Mouse (Mus musculus) forebrain, embryonic 16.5 days (tissue): ENCODE results near the gene Pde1c. TPM values are rescaled to one million over a fixed set of nuclear protein-coding genes. Genes with fewer than 3 reads are reported as not detected.
"Not testable (repeated sequence)": the region's sequence is repeated elsewhere in the genome, so short reads cannot be mapped to it uniquely, and the experiment has no call there.

Experiments used
- ATAC-seq: fragments of 200-750 bp; cut with Nextera tagmentation; 2 replicates; pipeline ENCODE4 v1.8.0; 2017; ENCODE audit warnings: mild to moderate bottlenecking, moderate library complexity
- H3K27ac ChIP-seq: fragments of 300-500 bp; sonication (generic); 2 replicates; pipeline ENCODE4 v1.5.1; 2014; ENCODE audit warnings: low read length, control low read depth
- H3K27me3 ChIP-seq: fragments of 300-500 bp; sonication (generic); replicated peaks from 2 replicates; pipeline ENCODE4 v1.6.1; 2014; ENCODE audit warnings: low read length; ENCODE audit not compliant: control insufficient read depth, insufficient read depth
- H3K36me3 ChIP-seq: fragments of 300-500 bp; sonication (generic); 2 replicates; pipeline ENCODE4 v1.6.1; 2014; ENCODE audit not compliant: control insufficient read depth, insufficient read depth
- H3K4me1 ChIP-seq: fragments of 300-500 bp; sonication (generic); replicated peaks from 2 replicates; pipeline ENCODE4 v1.6.1; 2014; ENCODE audit warnings: low read length; ENCODE audit not compliant: control insufficient read depth, insufficient read depth
- H3K4me2 ChIP-seq: fragments of 300-500 bp; sonication (generic); 2 replicates; pipeline ENCODE4 v1.6.1; 2014; ENCODE audit warnings: mild to moderate bottlenecking, low read length, control low read depth
- H3K4me3 ChIP-seq: fragments of 300-500 bp; sonication (generic); replicated peaks from 2 replicates; pipeline ENCODE4 v1.5.1; 2014; ENCODE audit warnings: mild to moderate bottlenecking, low read length, control low read depth
- H3K9ac ChIP-seq: fragments of 300-500 bp; sonication (generic); replicated peaks from 2 replicates; pipeline ENCODE4 v1.6.1; 2014; ENCODE audit warnings: low read depth, low read length, control low read depth
- H3K9me3 ChIP-seq: fragments of 300-500 bp; sonication (generic); 2 replicates; pipeline ENCODE4 v1.6.1; 2016; ENCODE audit warnings: low read length; ENCODE audit not compliant: control insufficient read depth
- WGBS: fragments of 180-500 bp; shearing (Covaris S2); extraction: QIAGEN DNeasy Blood & Tissue Kit; methylation state at CpG from one replicate; pipeline ENCODE4 v1.1.7; 2014; 5-methylcytosine and 5-hydroxymethylcytosine counted together
- polyA plus RNA-seq: library from polyadenylated mRNA; unstranded; fragments of >200 nt; fragmentation: Nextera tagmentation; extraction: Ambion mirVana; gene quantifications from 2 replicates; pipeline ENCODE4 v1.2.1, GENCODE M21; 2015

Gene Pde1c
- polyA plus RNA-seq, result 7.8 and 8.0 TPM in 2 replicates

GRCm38 (mm10) chr6:56568470-56569372, at the start of gene Pde1c:
Gene Pde1c, minus strand, starts transcription at chr6:56569103.
- no peaks in the 10 kb centered on the region for H3K9me3 ChIP-seq
- no peaks in the 10 kb centered on the region for H3K27me3 ChIP-seq
- H3K4me2 ChIP-seq, result peak within 1 kb of the TSS; percentile 91
- peak; percentile 85 for ATAC-seq
- no peaks in the 10 kb centered on the region for H3K36me3 ChIP-seq
- peaks cover 7% of the 10 kb centered on the region; the same call in 1 of the 2 replicates for H3K4me1 ChIP-seq
- peak within 1 kb of the TSS; percentile 76 for H3K4me3 ChIP-seq
- WGBS, result under 1% methylated on average over 47 of the region's 48 CpGs
- H3K9ac ChIP-seq, result peak within 1 kb of the TSS; percentile 68
- no peak within 1 kb of the TSS for H3K27ac ChIP-seq

GRCm38 (mm10) chr6:56616982-56617613, 48.2 kb upstream of the Pde1c start:
- H3K27me3 ChIP-seq, result no peaks in the 10 kb centered on the region
- H3K9me3 ChIP-seq, result no peaks in the 10 kb centered on the region
- no peaks in the 10 kb centered on the region; the same call in 1 of the 2 replicates for H3K4me1 ChIP-seq
- ATAC-seq, result peak; percentile 90
- H3K36me3 ChIP-seq, result no peaks in the 10 kb centered on the region
- H3K9ac ChIP-seq, result no peak overlapping the region
- H3K4me3 ChIP-seq, result no peak overlapping the region
- 22% methylated on average over 7 of the region's 7 CpGs for WGBS
- no peak overlapping the region for H3K4me2 ChIP-seq
- H3K27ac ChIP-seq, result peak overlapping the region; percentile 13; the same call in 1 of the 2 replicates

GRCm38 (mm10) chr6:56616228-56616981, 47.5 kb upstream of the Pde1c start:
- ATAC-seq, result no peak
- Histone ChIP-seq H3K27me3 (no peaks in the 10 kb centered on the region), H3K4me3 (no peak overlapping the region), H3K9me3 (no peaks in the 10 kb centered on the region), H3K27ac (no peak overlapping the region), H3K4me1 (no peaks in the 10 kb centered on the region; the same call in 1 of the 2 replicates), H3K4me2 (no peak overlapping the region), H3K36me3 (no peaks in the 10 kb centered on the region), H3K9ac (no peak overlapping the region)
- 63% methylated on average over 10 of the region's 10 CpGs for WGBS

GRCm38 (mm10) chr6:56609529-56609928, 40.6 kb upstream of the Pde1c start:
- not testable (repeated sequence) for H3K4me1 ChIP-seq, H3K27ac ChIP-seq, ATAC-seq, H3K36me3 ChIP-seq, H3K4me3 ChIP-seq, H3K27me3 ChIP-seq, H3K9me3 ChIP-seq, H3K4me2 ChIP-seq, H3K9ac ChIP-seq
- 68% methylated on average over 1 of the region's 1 CpGs for WGBS

- no peak overlapping the region for H3K9ac ChIP-seq
- WGBS, result 5% methylated on average over 4 of the region's 4 CpGs
- ATAC-seq, result peak; percentile 78
These were observed 39.4 kb upstream of the Pde1c start for GRCm38 (mm10) chr6:56608277-56608676.

GRCm38 (mm10) chr6:56579568-56579967, 10.7 kb upstream of the Pde1c start:
- WGBS, result 71% methylated on average over 1 of the region's 1 CpGs
- H3K4me3 ChIP-seq, result no peak overlapping the region
- H3K4me1 ChIP-seq, result no peaks in the 10 kb centered on the region
- ATAC-seq, result no peak
- H3K27me3 ChIP-seq, result no peaks in the 10 kb centered on the region
- H3K4me2 ChIP-seq, result no peak overlapping the region
- H3K27ac ChIP-seq, result no peak overlapping the region
- no peaks in the 10 kb centered on the region for H3K36me3 ChIP-seq
- H3K9ac ChIP-seq, result no peak overlapping the region
- H3K9me3 ChIP-seq, result no peaks in the 10 kb centered on the region

More at GRCm38 (mm10) chr6:56608277-56608676, 39.4 kb upstream of the Pde1c start:
- Histone ChIP-seq H3K27ac (no peak overlapping the region), H3K4me1 (no peaks in the 10 kb centered on the region), H3K4me3 (no peak overlapping the region), H3K27me3 (no peaks in the 10 kb centered on the region), H3K9me3 (no peaks in the 10 kb centered on the region), H3K36me3 (no peaks in the 10 kb centered on the region), H3K4me2 (no peak overlapping the region)

- no peak for ATAC-seq
- no peak overlapping the region for H3K4me3 ChIP-seq
- no peaks in the 10 kb centered on the region; the same call in 1 of the 2 replicates for H3K4me1 ChIP-seq
- H3K27me3 ChIP-seq, result no peaks in the 10 kb centered on the region
- 80% methylated on average over 2 of the region's 2 CpGs for WGBS
- H3K4me2 ChIP-seq, result no peak overlapping the region
- H3K9ac ChIP-seq, result no peak overlapping the region
- no peaks in the 10 kb centered on the region for H3K9me3 ChIP-seq
- no peaks in the 10 kb centered on the region for H3K36me3 ChIP-seq
- no peak overlapping the region for H3K27ac ChIP-seq
These were observed 8.0 kb downstream of the Pde1c start for GRCm38 (mm10) chr6:56560891-56561290.

GRCm38 (mm10) chr6:56560474-56560888, 8.4 kb downstream of the Pde1c start:
- Histone ChIP-seq H3K4me2 (no peak overlapping the region), H3K36me3 (no peaks in the 10 kb centered on the region), H3K4me3 (no peak overlapping the region), H3K4me1 (peaks cover 3% of the 10 kb centered on the region; the same call in 1 of the 2 replicates), H3K9me3 (no peaks in the 10 kb centered on the region), H3K27me3 (no peaks in the 10 kb centered on the region), H3K27ac (no peak overlapping the region), H3K9ac (no peak overlapping the region)
- ATAC-seq, result peak; percentile 87
- WGBS, result 38% methylated on average over 2 of the region's 2 CpGs

- H3K4me1 ChIP-seq, result peaks cover 4% of the 10 kb centered on the region; the same call in 1 of the 2 replicates
- H3K27ac ChIP-seq, result no peak overlapping the region
- no peak for ATAC-seq
- no peak overlapping the region for H3K4me3 ChIP-seq
- H3K9me3 ChIP-seq, result no peaks in the 10 kb centered on the region
- WGBS, result 78% methylated on average over 2 of the region's 2 CpGs
- H3K9ac ChIP-seq, result no peak overlapping the region
- H3K27me3 ChIP-seq, result no peaks in the 10 kb centered on the region
- H3K36me3 ChIP-seq, result no peaks in the 10 kb centered on the region
- no peak overlapping the region for H3K4me2 ChIP-seq
These were observed 10.2 kb downstream of the Pde1c start for GRCm38 (mm10) chr6:56558711-56559110.
